Mouse (Mus musculus) myocyte (in vitro differentiated cells): ENCODE results near the gene Diaph3. TPM values are rescaled to one million over a fixed set of nuclear protein-coding genes. Genes with fewer than 3 reads are reported as not detected.
"Not testable (repeated sequence)": the region's sequence is repeated elsewhere in the genome, so short reads cannot be mapped to it uniquely, and the experiment has no call there.

Source experiments
- H3K27me3 ChIP-seq: one replicate; pipeline ENCODE4 v1.6.1; 2011; ENCODE audit not compliant: control insufficient read depth, insufficient read depth, insufficient read length
- H3K36me3 ChIP-seq: one replicate; pipeline ENCODE4 v1.6.1; 2011; ENCODE audit not compliant: control insufficient read depth, insufficient read depth
- H3K4me2 ChIP-seq: one replicate; pipeline ENCODE4 v1.6.1; 2011; ENCODE audit warnings: low read depth, control low read depth
- H3K4me3 ChIP-seq: one replicate; pipeline ENCODE4 v1.5.1; 2011; ENCODE audit warnings: mild to moderate bottlenecking, control low read depth, moderate library complexity
- H3K79me2 ChIP-seq: one replicate; pipeline ENCODE4 v1.6.1; 2011; ENCODE audit not compliant: control insufficient read depth, insufficient read depth
- H3ac ChIP-seq: one replicate; pipeline ENCODE4 v1.6.1; 2011; ENCODE audit not compliant: control insufficient read depth, insufficient read length
- CEBPB ChIP-seq: IDR thresholded peaks from 2 replicates; pipeline ENCODE4 v1.6.1; 2011; ENCODE audit warnings: mild to moderate bottlenecking, moderate library complexity; ENCODE audit not compliant: poor library complexity, insufficient read depth, severe bottlenecking
- E2F4 ChIP-seq: IDR thresholded peaks from one replicate; pipeline ENCODE4 v1.6.1; 2011; ENCODE audit warnings: mild to moderate bottlenecking, control low read depth, moderate library complexity; ENCODE audit not compliant: insufficient read depth
- MAX ChIP-seq: IDR thresholded peaks from one replicate; pipeline ENCODE4 v1.6.1; 2011; ENCODE audit warnings: low read depth, mild to moderate bottlenecking, control low read depth
- MYOD1 ChIP-seq, 3 experiments: IDR thresholded peaks; one replicate each; pipeline ENCODE4 v1.6.1; 2011; ENCODE audit warnings: control low read depth in 2 of 3, low read depth in 2 of 3, mild to moderate bottlenecking in 2 of 3, moderate library complexity in 1 of 3; ENCODE audit not compliant: insufficient read length in 2 of 3, control insufficient read depth in 1 of 3
- MYOG ChIP-seq, 3 experiments: IDR thresholded peaks; one replicate each; pipeline ENCODE4 v1.6.1; 2011; ENCODE audit warnings: control low read depth in 2 of 3, low read depth in 2 of 3, mild to moderate bottlenecking in 2 of 3; ENCODE audit not compliant: insufficient read length in 2 of 3, control insufficient read depth in 1 of 3, insufficient read depth in 1 of 3
- POLR2A ChIP-seq: IDR thresholded peaks from one replicate; pipeline ENCODE4 v1.6.1; 2011; ENCODE audit warnings: low read depth, mild to moderate bottlenecking, control low read depth, moderate library complexity; ENCODE audit not compliant: insufficient read length
- POLR2AphosphoS2 ChIP-seq: IDR thresholded peaks from one replicate; pipeline ENCODE4 v1.6.1; 2011; ENCODE audit warnings: low read depth, control low read depth; ENCODE audit not compliant: insufficient read length
- REST ChIP-seq: IDR thresholded peaks from one replicate; pipeline ENCODE4 v1.6.1; 2011; ENCODE audit warnings: mild to moderate bottlenecking, control low read depth, moderate library complexity; ENCODE audit not compliant: insufficient read depth, insufficient read length
- SRF ChIP-seq: IDR thresholded peaks from one replicate; pipeline ENCODE4 v1.6.1; 2011; ENCODE audit warnings: low read depth; ENCODE audit not compliant: control insufficient read depth, insufficient read length
- TCF12 ChIP-seq: IDR thresholded peaks from one replicate; pipeline ENCODE4 v1.6.1; 2011; ENCODE audit warnings: mild to moderate bottlenecking, control low read depth; ENCODE audit not compliant: poor library complexity, insufficient read depth, severe bottlenecking
- TCF3 ChIP-seq: IDR thresholded peaks from one replicate; pipeline ENCODE4 v1.6.1; 2011; ENCODE audit warnings: low read depth, control low read depth; ENCODE audit not compliant: insufficient read length
- USF1 ChIP-seq: IDR thresholded peaks from one replicate; pipeline ENCODE4 v1.6.1; 2011; ENCODE audit warnings: low read depth, mild to moderate bottlenecking, control low read depth, moderate library complexity
- polyA plus RNA-seq: library from polyadenylated mRNA; unstranded; fragments of >200 nt; fragmentation: generic; extraction: Trizol; gene quantifications from one replicate; pipeline ENCODE4 v1.2.1, GENCODE M21; 2012; ENCODE audit warnings: missing spikeins

Gene Diaph3
- polyA plus RNA-seq, 1 experiment: 5.7 TPM

- Histone ChIP-seq H3K36me3 (no peaks in the 10 kb centered on the region), H3K4me2 (no peak overlapping the region)
- TF ChIP-seq TCF12 (no peak), POLR2A (no peak), SRF (no peak), POLR2AphosphoS2 (no peak), E2F4 (no peak), MYOD1 (IDR thresholded peaks at IDR 0.05; ENCODE audit: control insufficient read depth in 1 of 3, insufficient read length in 2 of 3, low read depth in 2 of 3) (no peak), CEBPB (no peak), USF1 (no peak), MAX (no peak), TCF3 (no peak), MYOG (IDR thresholded peaks at IDR 0.05; ENCODE audit: control insufficient read depth in 1 of 3, insufficient read depth in 1 of 3, insufficient read length in 2 of 3, low read depth in 2 of 3) (no peak)
Measured at GRCm38 (mm10) chr14:86727538-86728045, 413.4 kb downstream of the Diaph3 start.

GRCm38 (mm10) chr14:86721768-86722167, 419.3 kb downstream of the Diaph3 start:
- Histone ChIP-seq H3K36me3 (no peaks in the 10 kb centered on the region), H3K4me2 (no peak overlapping the region), H3K4me3 (no peak overlapping the region), H3ac (no peak overlapping the region), H3K27me3 (no peaks in the 10 kb centered on the region), H3K79me2 (no peaks in the 10 kb centered on the region)
- TF ChIP-seq REST: no peak
- TF ChIP-seq CEBPB: no peak
- TF ChIP-seq TCF3: no peak
- no peak for TF ChIP-seq SRF
- TF ChIP-seq POLR2AphosphoS2: no peak
- TF ChIP-seq MAX: no peak
- TF ChIP-seq USF1: no peak
- TF ChIP-seq TCF12: no peak
- TF ChIP-seq POLR2A: no peak
- TF ChIP-seq MYOD1 (IDR thresholded peaks at IDR 0.05; ENCODE audit: control insufficient read depth in 1 of 3, insufficient read length in 2 of 3, low read depth in 2 of 3): no peak

More at GRCm38 (mm10) chr14:86727538-86728045, 413.4 kb downstream of the Diaph3 start:
- H3K79me2 ChIP-seq: no peaks in the 10 kb centered on the region
- H3ac ChIP-seq: no peak overlapping the region
- H3K27me3 ChIP-seq: no peaks in the 10 kb centered on the region
- H3K4me3 ChIP-seq: no peak overlapping the region

GRCm38 (mm10) chr14:86721082-86721481, 420.0 kb downstream of the Diaph3 start:
- no peaks in the 10 kb centered on the region for H3K27me3 ChIP-seq
- no peak overlapping the region for H3K4me3 ChIP-seq
- no peak for TF ChIP-seq REST
- no peak for TF ChIP-seq TCF12
- TF ChIP-seq TCF3: no peak
- no peak for TF ChIP-seq POLR2A
- no peak for TF ChIP-seq MYOG (IDR thresholded peaks at IDR 0.05; ENCODE audit: control insufficient read depth in 1 of 3, insufficient read depth in 1 of 3, insufficient read length in 2 of 3, low read depth in 2 of 3)
- TF ChIP-seq SRF: no peak
- TF ChIP-seq E2F4: no peak
- TF ChIP-seq MYOD1 (IDR thresholded peaks at IDR 0.05; ENCODE audit: control insufficient read depth in 1 of 3, insufficient read length in 2 of 3, low read depth in 2 of 3): no peak
- no peak for TF ChIP-seq USF1
- TF ChIP-seq POLR2AphosphoS2: no peak
- TF ChIP-seq CEBPB: no peak
- no peak for TF ChIP-seq MAX
- H3ac ChIP-seq: no peak overlapping the region
- H3K79me2 ChIP-seq: no peaks in the 10 kb centered on the region
- no peak overlapping the region for H3K4me2 ChIP-seq
- H3K36me3 ChIP-seq: no peaks in the 10 kb centered on the region

GRCm38 (mm10) chr14:86720408-86720807, 420.6 kb downstream of the Diaph3 start:
- H3K4me2 ChIP-seq, H3K27me3 ChIP-seq, H3ac ChIP-seq, H3K36me3 ChIP-seq, H3K4me3 ChIP-seq, H3K79me2 ChIP-seq: not testable (repeated sequence)

- H3K36me3 ChIP-seq: no peaks in the 10 kb centered on the region
- no peak overlapping the region for H3ac ChIP-seq
- no peaks in the 10 kb centered on the region for H3K79me2 ChIP-seq
- no peak overlapping the region for H3K4me3 ChIP-seq
- no peaks in the 10 kb centered on the region for H3K27me3 ChIP-seq
- no peak overlapping the region for H3K4me2 ChIP-seq
- TF ChIP-seq TCF12 (no peak), USF1 (no peak), POLR2AphosphoS2 (no peak), E2F4 (no peak), SRF (no peak), MYOD1 (IDR thresholded peaks at IDR 0.05; ENCODE audit: control insufficient read depth in 1 of 3, insufficient read length in 2 of 3, low read depth in 2 of 3) (no peak), CEBPB (no peak)
Measured at GRCm38 (mm10) chr14:86714088-86714690, 426.8 kb downstream of the Diaph3 start.
